Mouse (Mus musculus) myocyte (in vitro differentiated cells): Measurements from ENCODE around the gene Hic1.

Experiments
- E2F4 ChIP-seq: IDR thresholded peaks from one replicate; pipeline ENCODE4 v1.6.1; 2011; ENCODE audit warnings: mild to moderate bottlenecking, control low read depth, moderate library complexity; ENCODE audit not compliant: insufficient read depth
- MAX ChIP-seq: IDR thresholded peaks from one replicate; pipeline ENCODE4 v1.6.1; 2011; ENCODE audit warnings: low read depth, mild to moderate bottlenecking, control low read depth
- MYOD1 ChIP-seq, 3 experiments: IDR thresholded peaks; one replicate each; pipeline ENCODE4 v1.6.1; 2011; ENCODE audit warnings: control low read depth in 2 of 3, low read depth in 2 of 3, mild to moderate bottlenecking in 2 of 3, moderate library complexity in 1 of 3; ENCODE audit not compliant: insufficient read length in 2 of 3, control insufficient read depth in 1 of 3
- POLR2A ChIP-seq: IDR thresholded peaks from one replicate; pipeline ENCODE4 v1.6.1; 2011; ENCODE audit warnings: low read depth, mild to moderate bottlenecking, control low read depth, moderate library complexity; ENCODE audit not compliant: insufficient read length
- REST ChIP-seq: IDR thresholded peaks from one replicate; pipeline ENCODE4 v1.6.1; 2011; ENCODE audit warnings: mild to moderate bottlenecking, control low read depth, moderate library complexity; ENCODE audit not compliant: insufficient read depth, insufficient read length
- TCF12 ChIP-seq: IDR thresholded peaks from one replicate; pipeline ENCODE4 v1.6.1; 2011; ENCODE audit warnings: mild to moderate bottlenecking, control low read depth; ENCODE audit not compliant: poor library complexity, insufficient read depth, severe bottlenecking
- USF1 ChIP-seq: IDR thresholded peaks from one replicate; pipeline ENCODE4 v1.6.1; 2011; ENCODE audit warnings: low read depth, mild to moderate bottlenecking, control low read depth, moderate library complexity

DNA sequence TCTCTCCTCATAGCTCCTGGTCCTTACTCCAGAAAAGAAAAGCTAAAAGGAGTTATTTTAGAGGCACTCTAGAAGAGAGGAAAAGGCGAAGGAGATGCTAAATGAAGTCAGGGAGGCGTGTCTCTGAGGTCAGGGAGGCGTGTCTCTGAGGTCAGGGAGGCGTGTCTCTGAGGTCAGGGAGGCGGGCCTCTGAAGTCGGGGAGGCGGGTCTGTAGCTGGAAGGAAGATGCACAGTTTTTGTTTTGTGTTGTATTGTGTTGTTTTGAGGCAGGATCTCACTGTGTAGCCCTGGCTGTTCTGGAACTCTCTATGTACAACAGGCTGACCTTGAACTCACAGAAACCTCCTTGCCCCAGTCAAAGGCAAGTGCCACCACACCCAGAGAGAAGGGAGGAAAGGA, 28.6 kb upstream of the Hic1 start:
- TF ChIP-seq POLR2A (no peak), USF1 (no peak), E2F4 (no peak), TCF12 (no peak), MAX (no peak), REST (no peak), MYOD1 (IDR thresholded peaks at IDR 0.05; ENCODE audit: control insufficient read depth in 1 of 3, insufficient read length in 2 of 3, low read depth in 2 of 3) (no peak)
